Mouse (Mus musculus) cerebellum, adult 2 months (tissue): ENCODE results near the gene Hivep2. TPM values are rescaled to one million over a fixed set of nuclear protein-coding genes. Genes with fewer than 3 reads are reported as not detected.

Experiments
- DNase-seq, 2 experiments: peaks; one replicate each; pipeline ENCODE4 v3.0.0; 2021
- H3K27ac ChIP-seq: fragments of 200-500 bp; 2 replicates; pipeline ENCODE4 v1.5.1; 2012; ENCODE audit warnings: low read length, control low read depth, inconsistent platforms; ENCODE audit not compliant: insufficient read depth
- H3K27me3 ChIP-seq: fragments of 200-500 bp; 2 replicates; pipeline ENCODE4 v1.6.1; 2012; ENCODE audit warnings: inconsistent platforms, mild to moderate bottlenecking, low read length, moderate library complexity; ENCODE audit not compliant: control insufficient read depth, insufficient read depth
- H3K4me1 ChIP-seq: fragments of 200-500 bp; 2 replicates; pipeline ENCODE4 v1.6.1; 2011; ENCODE audit warnings: low read length; ENCODE audit not compliant: control insufficient read depth, insufficient read depth
- H3K4me3 ChIP-seq: fragments of 200-500 bp; replicated peaks from 2 replicates; pipeline ENCODE3; 2011; ENCODE audit warnings: mild to moderate bottlenecking, low read depth, low read length, control low read depth; ENCODE audit not compliant: insufficient read depth
- CTCF ChIP-seq: fragments of 200-500 bp; IDR thresholded peaks from 2 replicates; pipeline ENCODE4 v1.5.1; 2011; ENCODE audit warnings: low read depth, mild to moderate bottlenecking, control low read depth, low read length, moderate library complexity, borderline replicate concordance; ENCODE audit not compliant: insufficient read depth
- POLR2A ChIP-seq: fragments of 200-500 bp; IDR thresholded peaks from 2 replicates; pipeline ENCODE4 v1.6.1; 2011; ENCODE audit warnings: low read length, control low read depth, borderline replicate concordance; ENCODE audit not compliant: insufficient read depth
- WGBS: fragments of 180-500 bp; shearing (Covaris S2); methylation state at CpG from one replicate; pipeline ENCODE4 v1.1.7; 2018; 5-methylcytosine and 5-hydroxymethylcytosine counted together
- polyA plus RNA-seq: library from polyadenylated mRNA; depleted of rRNA; stranded (reverse); fragments of >200 nt; gene quantifications from 2 replicates; pipeline ENCODE4 v1.2.3, GENCODE M21; 2012

Hivep2 gene
- polyA plus RNA-seq, 1 experiment, result 55.2 TPM

GRCm38 (mm10) chr10:14131307-14131706 lies 165.4 kb downstream of the Hivep2 start:
- no peak overlapping the region for H3K27ac ChIP-seq
- H3K4me1 ChIP-seq, result peaks cover 12% of the 10 kb centered on the region
- TF ChIP-seq CTCF (no peak), POLR2A (no peak)
- no peaks in the 10 kb centered on the region for H3K27me3 ChIP-seq
- WGBS, result 90% methylated on average over 13 of the region's 13 CpGs
- H3K4me3 ChIP-seq, result no peak overlapping the region
- no peak for DNase-seq

- peaks cover 12% of the 10 kb centered on the region for H3K4me1 ChIP-seq
- DNase-seq, result no peak
- no peak overlapping the region for H3K27ac ChIP-seq
- H3K4me3 ChIP-seq, result no peak overlapping the region
- TF ChIP-seq CTCF (no peak), POLR2A (no peak)
- no peaks in the 10 kb centered on the region for H3K27me3 ChIP-seq
- 82% methylated on average over 17 of the region's 17 CpGs for WGBS
Observed at GRCm38 (mm10) chr10:14132061-14132460, 166.2 kb downstream of the Hivep2 start.

GRCm38 (mm10) chr10:14132937-14133336 lies 167.1 kb downstream of the Hivep2 start:
- H3K4me3 ChIP-seq, result no peak overlapping the region
- TF ChIP-seq CTCF (no peak), POLR2A (no peak)
- no peak for DNase-seq
- peaks cover 12% of the 10 kb centered on the region for H3K4me1 ChIP-seq
- H3K27me3 ChIP-seq, result no peaks in the 10 kb centered on the region
- H3K27ac ChIP-seq, result no peak overlapping the region

- no peak for TF ChIP-seq CTCF
- no peak for TF ChIP-seq POLR2A
- Histone ChIP-seq H3K4me3 (no peak overlapping the region), H3K4me1 (no peaks in the 10 kb centered on the region), H3K27me3 (no peaks in the 10 kb centered on the region), H3K27ac (no peak overlapping the region)
- WGBS, result 90% methylated on average over 3 of the region's 3 CpGs
- no peak for DNase-seq
Observed at GRCm38 (mm10) chr10:14138663-14139062, 172.8 kb downstream of the Hivep2 start.

GRCm38 (mm10) chr10:14144840-14145239 lies 179.0 kb downstream of the Hivep2 start:
- no peaks in the 10 kb centered on the region for H3K4me1 ChIP-seq
- TF ChIP-seq CTCF, result no peak
- TF ChIP-seq POLR2A, result no peak
- no peak for DNase-seq
- H3K27ac ChIP-seq, result no peak overlapping the region
- WGBS, result 86% methylated on average over 3 of the region's 3 CpGs
- H3K27me3 ChIP-seq, result no peaks in the 10 kb centered on the region
- no peak overlapping the region for H3K4me3 ChIP-seq

GRCm38 (mm10) chr10:14164829-14165228 lies 199.0 kb downstream of the Hivep2 start:
- Histone ChIP-seq H3K27ac (no peak overlapping the region), H3K27me3 (no peaks in the 10 kb centered on the region), H3K4me3 (no peak overlapping the region), H3K4me1 (no peaks in the 10 kb centered on the region)
- TF ChIP-seq POLR2A (no peak), CTCF (no peak)
- WGBS, result 16% methylated on average over 7 of the region's 7 CpGs
- DNase-seq, result no peak

GRCm38 (mm10) chr10:14168197-14168844 lies 202.4 kb downstream of the Hivep2 start:
- WGBS, result 89% methylated on average over 6 of the region's 6 CpGs

GRCm38 (mm10) chr10:14168869-14169566 lies 203.1 kb downstream of the Hivep2 start:
- Histone ChIP-seq H3K27ac (no peak overlapping the region), H3K27me3 (no peaks in the 10 kb centered on the region), H3K4me3 (no peak overlapping the region), H3K4me1 (no peaks in the 10 kb centered on the region)
- WGBS, result 62% methylated on average over 5 of the region's 5 CpGs
- no peak for DNase-seq
- TF ChIP-seq POLR2A, result no peak
- no peak for TF ChIP-seq CTCF

More at GRCm38 (mm10) chr10:14168197-14168844, 202.4 kb downstream of the Hivep2 start:
- Histone ChIP-seq H3K4me1 (no peaks in the 10 kb centered on the region), H3K27ac (no peak overlapping the region), H3K4me3 (no peak overlapping the region), H3K27me3 (no peaks in the 10 kb centered on the region)
- no peak for DNase-seq
- TF ChIP-seq POLR2A (no peak), CTCF (no peak)
